Mouse (Mus musculus) MEL (cell line): ENCODE measurements at regions not wholly inside any gene's neighbourhood (a gene's known extent, or its start where the extent isn't known, plus 50 kb on each side); places are given as distances from the start of the nearest gene placed in this dataset.

Experiments
- DNase-seq: peaks from one replicate; pipeline ENCODE4 v3.0.0; 2011; ENCODE audit warnings: low read depth, low spot score
- H3K27ac ChIP-seq: 2 replicates; pipeline ENCODE4 v1.5.1; 2012; ENCODE audit warnings: low read depth, mild to moderate bottlenecking, control low read depth, low read length, moderate library complexity; ENCODE audit not compliant: control insufficient read depth
- H3K27me3 ChIP-seq, 2 experiments: fragments of 150-350 bp in 1 of 2; sonication (generic) in 1 of 2; 2 replicates each; pipeline ENCODE4 v1.6.1; 2012; ENCODE audit warnings: low read length in 2 of 2, mild to moderate bottlenecking in 2 of 2, improper control_type of control experiment in 1 of 2, moderate library complexity in 1 of 2; ENCODE audit not compliant: insufficient read depth in 2 of 2, control insufficient read depth in 1 of 2
- H3K36me3 ChIP-seq, 2 experiments: 2 replicates each; pipeline ENCODE4 v1.6.1; 2012 to 2014; ENCODE audit warnings: low read length in 2 of 2, improper control_type of control experiment in 1 of 2, inconsistent platforms in 1 of 2, mild to moderate bottlenecking in 1 of 2; ENCODE audit not compliant: insufficient read depth in 2 of 2, control insufficient read depth in 1 of 2
- H3K4me1 ChIP-seq, 2 experiments: fragments of 150-350 bp in 1 of 2; sonication (generic) in 1 of 2; 2 replicates each; pipeline ENCODE4 v1.6.1; 2012; ENCODE audit warnings: low read length in 2 of 2, improper control_type of control experiment in 1 of 2, mild to moderate bottlenecking in 1 of 2; ENCODE audit not compliant: insufficient read depth in 2 of 2, control insufficient read depth in 1 of 2
- H3K4me3 ChIP-seq, 2 experiments: fragments of 150-350 bp in 1 of 2; sonication (generic) in 1 of 2; 2 replicates each; pipeline ENCODE4 v1.5.1; 2012; ENCODE audit warnings: low read depth in 2 of 2, low read length in 2 of 2, mild to moderate bottlenecking in 2 of 2, moderate library complexity in 2 of 2, control low read depth in 1 of 2, improper control_type of control experiment in 1 of 2; ENCODE audit not compliant: control insufficient read depth in 1 of 2, insufficient read depth in 1 of 2
- H3K79me2 ChIP-seq: 2 replicates; pipeline ENCODE4 v1.6.1; 2012; ENCODE audit warnings: mild to moderate bottlenecking, low read length, moderate library complexity; ENCODE audit not compliant: control insufficient read depth, poor library complexity, insufficient read depth
- H3K9ac ChIP-seq: 2 replicates; pipeline ENCODE4 v1.6.1; 2012; ENCODE audit warnings: low read depth, mild to moderate bottlenecking, control low read depth, low read length, moderate library complexity; ENCODE audit not compliant: control insufficient read depth, poor library complexity, severe bottlenecking
- H3K9me3 ChIP-seq: fragments of 150-350 bp; sonication (generic); replicated peaks from 2 replicates; pipeline ENCODE4 v1.6.1; 2012; ENCODE audit warnings: mild to moderate bottlenecking, low read length, improper control_type of control experiment, moderate library complexity; ENCODE audit not compliant: insufficient read depth
- BHLHE40 ChIP-seq: IDR thresholded peaks from 2 replicates; pipeline ENCODE4 v1.6.1; 2012; ENCODE audit warnings: low read depth, mild to moderate bottlenecking, inconsistent platforms, low read length, improper control_type of control experiment, borderline replicate concordance
- CHD1 ChIP-seq: IDR thresholded peaks from 2 replicates; pipeline ENCODE4 v1.6.1; 2012; ENCODE audit warnings: low read depth, mild to moderate bottlenecking, inconsistent platforms, low read length, improper control_type of control experiment
- CHD2 ChIP-seq: IDR thresholded peaks from 2 replicates; pipeline ENCODE4 v1.6.1; 2011; ENCODE audit warnings: low read length, improper control_type of control experiment
- CTCF ChIP-seq, 3 experiments: IDR thresholded peaks in 2 of 3; conservative IDR thresholded peaks in 1 of 3; 2 replicates each; pipeline ENCODE4 v1.5.1; 2011 to 2012; ENCODE audit warnings: low read length in 3 of 3, low read depth in 2 of 3, mild to moderate bottlenecking in 2 of 3, improper control_type of control experiment in 1 of 3, inconsistent platforms in 1 of 3, mixed read lengths in 1 of 3, moderate library complexity in 1 of 3; ENCODE audit not compliant: control insufficient read depth in 1 of 3, insufficient read depth in 1 of 3, poor library complexity in 1 of 3, severe bottlenecking in 1 of 3
- ELF1 ChIP-seq: IDR thresholded peaks from 2 replicates; pipeline ENCODE4 v1.6.1; 2014; ENCODE audit warnings: low read depth, mild to moderate bottlenecking, inconsistent platforms, low read length, improper control_type of control experiment, moderate library complexity
- GABPA ChIP-seq: IDR thresholded peaks from 2 replicates; pipeline ENCODE4 v1.6.1; 2012; ENCODE audit warnings: low read depth, mild to moderate bottlenecking, inconsistent platforms, low read length, improper control_type of control experiment, moderate library complexity
- JUND ChIP-seq: IDR thresholded peaks from 2 replicates; pipeline ENCODE4 v1.6.1; 2011; ENCODE audit warnings: low read depth, mild to moderate bottlenecking, improper control_type of control experiment, low read length
- KAT2A ChIP-seq: conservative IDR thresholded peaks from 2 replicates; pipeline ENCODE4 v1.6.1; 2012; ENCODE audit warnings: low read depth, low read length, improper control_type of control experiment, inconsistent platforms
- MAFK ChIP-seq: IDR thresholded peaks from 2 replicates; pipeline ENCODE4 v1.6.1; 2011; ENCODE audit warnings: low read depth, mild to moderate bottlenecking, low read length, improper control_type of control experiment, borderline replicate concordance
- MAX ChIP-seq: IDR thresholded peaks from 2 replicates; pipeline ENCODE4 v1.6.1; 2011; ENCODE audit warnings: low read length, improper control_type of control experiment
- MEF2A ChIP-seq: IDR thresholded peaks from 2 replicates; pipeline ENCODE4 v1.6.1; 2014; ENCODE audit warnings: low read depth, mild to moderate bottlenecking, inconsistent platforms, low read length, improper control_type of control experiment; ENCODE audit not compliant: poor library complexity, insufficient replicate concordance, severe bottlenecking; ENCODE audit errors: extremely low read depth
- MXI1 ChIP-seq: IDR thresholded peaks from 2 replicates; pipeline ENCODE4 v1.6.1; 2011; ENCODE audit warnings: mild to moderate bottlenecking, low read depth, low read length, improper control_type of control experiment
- MYB ChIP-seq: IDR thresholded peaks from 2 replicates; pipeline ENCODE4 v1.6.1; 2011; ENCODE audit warnings: mild to moderate bottlenecking, low read depth, low read length, improper control_type of control experiment
- MYC ChIP-seq: IDR thresholded peaks from 2 replicates; pipeline ENCODE4 v1.6.1; 2011; ENCODE audit warnings: low read depth, mild to moderate bottlenecking, low read length, improper control_type of control experiment, moderate library complexity
- NELFE ChIP-seq: IDR thresholded peaks from 2 replicates; pipeline ENCODE4 v1.6.1; 2011; ENCODE audit warnings: low read depth, low read length, improper control_type of control experiment
- NRF1 ChIP-seq: IDR thresholded peaks from 2 replicates; pipeline ENCODE4 v1.6.1; 2014; ENCODE audit warnings: low read depth, mild to moderate bottlenecking, inconsistent platforms, low read length, improper control_type of control experiment, moderate library complexity; ENCODE audit not compliant: poor library complexity, insufficient read depth, severe bottlenecking
- POLR2AphosphoS2 ChIP-seq: IDR thresholded peaks from 2 replicates; pipeline ENCODE4 v1.6.1; 2011; ENCODE audit warnings: low read length, improper control_type of control experiment
- POLR2AphosphoS5 ChIP-seq: IDR thresholded peaks from 2 replicates; pipeline ENCODE4 v1.6.1; 2012; ENCODE audit warnings: low read depth, borderline replicate concordance, mild to moderate bottlenecking, inconsistent platforms, low read length, moderate library complexity, mixed read lengths
- RAD21 ChIP-seq: IDR thresholded peaks from 2 replicates; pipeline ENCODE4 v1.6.1; 2011; ENCODE audit warnings: mild to moderate bottlenecking, low read depth, low read length, improper control_type of control experiment
- SIN3A ChIP-seq: IDR thresholded peaks from 2 replicates; pipeline ENCODE4 v1.6.1; 2012; ENCODE audit warnings: low read length, improper control_type of control experiment, inconsistent platforms
- SMC3 ChIP-seq: IDR thresholded peaks from 2 replicates; pipeline ENCODE4 v1.6.1; 2011; ENCODE audit warnings: low read depth, low read length, improper control_type of control experiment
- TBP ChIP-seq: IDR thresholded peaks from 2 replicates; pipeline ENCODE4 v1.8.0; 2011; ENCODE audit warnings: low read depth, low read length, improper control_type of control experiment
- USF1 ChIP-seq: IDR thresholded peaks from 2 replicates; pipeline ENCODE4 v1.6.1; 2014; ENCODE audit warnings: low read depth, mild to moderate bottlenecking, inconsistent platforms, low read length, improper control_type of control experiment, moderate library complexity
- ZC3H11A ChIP-seq: IDR thresholded peaks from 2 replicates; pipeline ENCODE4 v1.6.1; 2012; ENCODE audit warnings: low read depth, mild to moderate bottlenecking, inconsistent platforms, low read length, improper control_type of control experiment
- ZKSCAN1 ChIP-seq: IDR thresholded peaks from 2 replicates; pipeline ENCODE4 v1.6.1; 2012; ENCODE audit warnings: low read depth, mild to moderate bottlenecking, inconsistent platforms, low read length, improper control_type of control experiment, moderate library complexity
- ZMIZ1 ChIP-seq: IDR thresholded peaks from 2 replicates; pipeline ENCODE4 v1.6.1; 2012; ENCODE audit warnings: low read depth, mild to moderate bottlenecking, inconsistent platforms, low read length, improper control_type of control experiment, moderate library complexity
- ZNF384 ChIP-seq: IDR thresholded peaks from 2 replicates; pipeline ENCODE4 v1.6.1; 2012; ENCODE audit warnings: low read depth, mild to moderate bottlenecking, inconsistent platforms, low read length, improper control_type of control experiment

- Histone ChIP-seq H3K27ac (no peak overlapping the region), H3K27me3 (no peaks in the 10 kb centered on the region)
- no peak for TF ChIP-seq BHLHE40
- TF ChIP-seq ZNF384 = no peak
- TF ChIP-seq TBP = no peak
- TF ChIP-seq POLR2AphosphoS5 = no peak
- no peak for TF ChIP-seq MYC
- TF ChIP-seq CTCF (IDR thresholded peaks at IDR 0.05 in 2 of 3, conservative IDR thresholded peaks at IDR 0.05 in 1 of 3; ENCODE audit: control insufficient read depth in 1 of 3, insufficient read depth in 1 of 3, low read depth in 2 of 3, low read length in 3 of 3, poor library complexity in 1 of 3, severe bottlenecking in 1 of 3) = no peak
- no peak for TF ChIP-seq NRF1
- TF ChIP-seq NELFE = no peak
- TF ChIP-seq SMC3 = no peak
- no peak for TF ChIP-seq POLR2AphosphoS2
- TF ChIP-seq ZKSCAN1 = no peak
- TF ChIP-seq RAD21 = no peak
- no peak for TF ChIP-seq MXI1
- TF ChIP-seq ZC3H11A = no peak
- TF ChIP-seq MEF2A = no peak
- no peak for TF ChIP-seq CHD2
- no peak for TF ChIP-seq KAT2A
- TF ChIP-seq ELF1 = no peak
- TF ChIP-seq MAFK = no peak
- TF ChIP-seq, all 39 proteins: peak for 0
- H3K79me2 ChIP-seq = no peaks in the 10 kb centered on the region
- no peak overlapping the region for H3K4me3 ChIP-seq
- no peaks in the 10 kb centered on the region for H3K4me1 ChIP-seq
- no peak overlapping the region for H3K9ac ChIP-seq
- DNase-seq = no peak
- 0 out of 2 replicates have a peak, but pooled peaks cover 2% of the 10 kb centered on the region for H3K9me3 ChIP-seq
- no peaks in the 10 kb centered on the region for H3K36me3 ChIP-seq
These were observed 177.3 kb upstream of the Castor2 start for GRCm38 (mm10) chr5:133922181-133922580.

- Histone ChIP-seq H3K36me3 (no peaks in the 10 kb centered on the region), H3K4me3 (no peak overlapping the region), H3K27ac (no peak overlapping the region), H3K79me2 (no peaks in the 10 kb centered on the region), H3K27me3 (no peaks in the 10 kb centered on the region), H3K9ac (no peak overlapping the region), H3K9me3 (0 out of 2 replicates have a peak, but pooled peaks cover 2% of the 10 kb centered on the region), H3K4me1 (no peaks in the 10 kb centered on the region)
- TF ChIP-seq MYB = no peak
- TF ChIP-seq MYC = no peak
- no peak for TF ChIP-seq SIN3A
- no peak for TF ChIP-seq GABPA
- TF ChIP-seq ZMIZ1 = no peak
- TF ChIP-seq POLR2AphosphoS2 = no peak
- no peak for TF ChIP-seq BHLHE40
- TF ChIP-seq JUND = no peak
- TF ChIP-seq MAX = no peak
- TF ChIP-seq CHD1 = no peak
- no peak for TF ChIP-seq USF1
- TF ChIP-seq ELF1 = no peak
- DNase-seq = no peak
These were observed 183.6 kb upstream of the Castor2 start for GRCm38 (mm10) chr5:133915734-133916550.
